Mouse (Mus musculus) spleen, adult 2 months (tissue): ENCODE results near the gene Fkbp14. TPM values are rescaled to one million over a fixed set of nuclear protein-coding genes. Genes with fewer than 3 reads are reported as not detected.

Experiments
- DNase-seq, 2 experiments: peaks; one replicate each; pipeline versions ENCODE4 v3.0.0 to v3.0.0-alpha.2; 2012 to 2021; ENCODE audit warnings: low spot score in 2 of 2, low read depth in 1 of 2
- H3K27ac ChIP-seq: fragments of 200-500 bp; 2 replicates; pipeline ENCODE4 v1.5.1; 2012; ENCODE audit warnings: low read length, inconsistent platforms; ENCODE audit not compliant: insufficient read depth
- H3K27me3 ChIP-seq: fragments of 200-500 bp; 2 replicates; pipeline ENCODE4 v1.6.1; 2012; ENCODE audit warnings: mild to moderate bottlenecking, moderate library complexity, low read length, inconsistent platforms; ENCODE audit not compliant: control insufficient read depth, insufficient read depth
- H3K36me3 ChIP-seq: fragments of 200-500 bp; 2 replicates; pipeline ENCODE4 v1.6.1; 2012; ENCODE audit warnings: mild to moderate bottlenecking, low read length, inconsistent platforms; ENCODE audit not compliant: control insufficient read depth, insufficient read depth
- H3K4me1 ChIP-seq: fragments of 200-500 bp; 2 replicates; pipeline ENCODE4 v1.6.1; 2011; ENCODE audit warnings: inconsistent platforms; ENCODE audit not compliant: control insufficient read depth, insufficient read depth, insufficient read length
- H3K4me3 ChIP-seq: fragments of 200-500 bp; 2 replicates; pipeline ENCODE4 v1.5.1; 2011; ENCODE audit warnings: mild to moderate bottlenecking, inconsistent platforms; ENCODE audit not compliant: insufficient read depth, insufficient read length; ENCODE audit errors: extremely low read depth
- CTCF ChIP-seq: fragments of 200-500 bp; IDR thresholded peaks from 2 replicates; pipeline ENCODE4 v1.5.1; 2011; ENCODE audit warnings: mild to moderate bottlenecking, inconsistent platforms; ENCODE audit not compliant: insufficient read depth, insufficient read length, insufficient replicate concordance; ENCODE audit errors: extremely low read depth
- POLR2A ChIP-seq: fragments of 200-500 bp; IDR thresholded peaks from 2 replicates; pipeline ENCODE4 v1.6.1; 2011; ENCODE audit warnings: low read depth, low read length, inconsistent platforms
- WGBS: fragments of 180-500 bp; shearing (Covaris S2); methylation state at CpG from one replicate; pipeline ENCODE4 v1.1.7; 2018; 5-methylcytosine and 5-hydroxymethylcytosine counted together
- polyA plus RNA-seq: library from polyadenylated mRNA; depleted of rRNA; stranded (reverse); fragments of >200 nt; gene quantifications from 2 replicates; pipeline ENCODE4 v1.2.3, GENCODE M21; 2012

The Fkbp14 gene
- polyA plus RNA-seq, 1 experiment, result 0.69 TPM

GRCm38 (mm10) chr6:54566546-54566919, 30.6 kb downstream of the Fkbp14 start:
- Histone ChIP-seq H3K4me3 (no peak overlapping the region), H3K27ac (no peak overlapping the region), H3K36me3 (no peaks in the 10 kb centered on the region), H3K4me1 (no peaks in the 10 kb centered on the region; the same call in 1 of the 2 replicates), H3K27me3 (peaks cover 9% of the 10 kb centered on the region)
- DNase-seq, result no peak
- 13% methylated on average over 6 of the region's 6 CpGs for WGBS
- TF ChIP-seq POLR2A, result no peak

GRCm38 (mm10) chr6:54565665-54566545, 31.2 kb downstream of the Fkbp14 start, which contains the start of gene Scrn1:
TSS of gene Scrn1 (minus strand) at chr6:54566489.
- TF ChIP-seq POLR2A (no peak), CTCF (no peak)
- H3K27me3 ChIP-seq, result peaks cover 9% of the 10 kb centered on the region
- peak within 1 kb of the TSS; percentile 5; the same call in 1 of the 2 replicates for H3K4me3 ChIP-seq
- WGBS, result 5% methylated on average over 60 of the region's 60 CpGs
- H3K27ac ChIP-seq, result no peak within 1 kb of the TSS
- no peak for DNase-seq
- H3K36me3 ChIP-seq, result no peaks in the 10 kb centered on the region
- H3K4me1 ChIP-seq, result no peaks in the 10 kb centered on the region; the same call in 1 of the 2 replicates

- WGBS, result 69% methylated on average over 3 of the region's 3 CpGs
- TF ChIP-seq POLR2A (no peak), CTCF (no peak)
- Histone ChIP-seq H3K36me3 (no peaks in the 10 kb centered on the region), H3K4me3 (no peak overlapping the region), H3K27me3 (peaks cover 9% of the 10 kb centered on the region), H3K27ac (no peak overlapping the region), H3K4me1 (no peaks in the 10 kb centered on the region; the same call in 1 of the 2 replicates)
- DNase-seq, result no peak
Observed at GRCm38 (mm10) chr6:54565012-54565411, 32.1 kb downstream of the Fkbp14 start.

- whole genome bisulfite sequencing, result 56% methylated on average over 9 of the region's 9 CpGs
- Histone ChIP-seq H3K4me1 (no peaks in the 10 kb centered on the region; the same call in 1 of the 2 replicates), H3K27me3 (peaks cover 9% of the 10 kb centered on the region), H3K36me3 (no peaks in the 10 kb centered on the region), H3K27ac (no peak overlapping the region), H3K4me3 (no peak overlapping the region)
- no peak for DNase-seq
- TF ChIP-seq CTCF (no peak), POLR2A (no peak)
Observed at GRCm38 (mm10) chr6:54564506-54564991, 32.6 kb downstream of the Fkbp14 start.

GRCm38 (mm10) chr6:54563561-54563960, 33.5 kb downstream of the Fkbp14 start:
- no peak overlapping the region for H3K27ac ChIP-seq
- no peaks in the 10 kb centered on the region for H3K36me3 ChIP-seq
- no peaks in the 10 kb centered on the region; the same call in 1 of the 2 replicates for H3K4me1 ChIP-seq
- TF ChIP-seq POLR2A, result no peak
- TF ChIP-seq CTCF, result no peak
- WGBS, result 89% methylated on average over 4 of the region's 4 CpGs
- H3K27me3 ChIP-seq, result peaks cover 9% of the 10 kb centered on the region
- DNase-seq, result no peak
- no peak overlapping the region for H3K4me3 ChIP-seq

- no peak for DNase-seq
- H3K27me3 ChIP-seq, result peaks cover 9% of the 10 kb centered on the region
- TF ChIP-seq CTCF (no peak), POLR2A (no peak)
Observed at GRCm38 (mm10) chr6:54562018-54562809, 34.9 kb downstream of the Fkbp14 start.

More at GRCm38 (mm10) chr6:54562018-54562809, 34.9 kb downstream of the Fkbp14 start:
- Histone ChIP-seq H3K4me1 (no peaks in the 10 kb centered on the region; the same call in 1 of the 2 replicates), H3K4me3 (no peak overlapping the region), H3K27ac (no peak overlapping the region), H3K36me3 (no peaks in the 10 kb centered on the region)
- WGBS, result 84% methylated on average over 17 of the region's 17 CpGs
